Mouse (Mus musculus): ENCODE data around the gene Ccdc88a. TPM values are rescaled to one million over a fixed set of nuclear protein-coding genes. Genes with fewer than 3 reads are reported as not detected.
"Not testable (repeated sequence)": the region's sequence is repeated elsewhere in the genome, so short reads cannot be mapped to it uniquely, and the experiment has no call there.

Gene Ccdc88a
- total and polyA plus RNA-seq, 2 experiments from 2014 or later, result 81.6 to 135 TPM

DNA sequence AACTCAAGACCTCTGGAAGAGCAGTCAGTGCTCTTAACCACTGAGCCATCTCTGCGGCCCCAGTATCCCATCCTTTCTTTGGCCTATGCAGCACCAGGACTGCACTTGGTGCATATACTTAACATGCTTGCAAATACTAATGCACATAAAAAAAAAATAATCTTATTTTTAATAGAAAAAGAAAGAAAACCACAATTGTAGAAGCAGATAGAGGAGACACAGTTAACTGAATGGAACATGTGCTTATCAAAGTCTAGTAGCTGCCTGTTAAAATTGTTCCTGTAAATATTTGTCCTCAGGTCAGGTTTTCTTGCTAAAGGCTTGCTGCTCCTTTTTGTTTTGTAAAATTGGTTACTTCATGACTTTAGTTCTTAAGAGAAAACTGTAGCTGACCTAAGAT is 164.7 kb downstream of the Ccdc88a start:
- Histone ChIP-seq H3K36me3 (ENCODE audit: insufficient read depth) (peaks cover 42% of the 10 kb centered on the region), H3K4me1 (ENCODE audit: insufficient read depth) (no peaks in the 10 kb centered on the region), H3K27ac (ENCODE audit: low read depth, low read length) (no peak overlapping the region), H3K9me3 (ENCODE audit: low read length) (no peaks in the 10 kb centered on the region), H3K27me3 (ENCODE audit: insufficient read depth, low read length) (no peaks in the 10 kb centered on the region), H3K4me2 (ENCODE audit: low read depth) (no peak overlapping the region), H3K9ac (no peak overlapping the region), H3K4me3 (ENCODE audit: low read depth, low read length) (no peak overlapping the region)
- no peak for TF ChIP-seq CTCF (IDR thresholded peaks at IDR 0.05; ENCODE audit: low read depth)
- ATAC-seq (no peak), DNase-seq (no peak)
- 100% methylated on average over 1 of the region's 1 CpGs for WGBS

DNA sequence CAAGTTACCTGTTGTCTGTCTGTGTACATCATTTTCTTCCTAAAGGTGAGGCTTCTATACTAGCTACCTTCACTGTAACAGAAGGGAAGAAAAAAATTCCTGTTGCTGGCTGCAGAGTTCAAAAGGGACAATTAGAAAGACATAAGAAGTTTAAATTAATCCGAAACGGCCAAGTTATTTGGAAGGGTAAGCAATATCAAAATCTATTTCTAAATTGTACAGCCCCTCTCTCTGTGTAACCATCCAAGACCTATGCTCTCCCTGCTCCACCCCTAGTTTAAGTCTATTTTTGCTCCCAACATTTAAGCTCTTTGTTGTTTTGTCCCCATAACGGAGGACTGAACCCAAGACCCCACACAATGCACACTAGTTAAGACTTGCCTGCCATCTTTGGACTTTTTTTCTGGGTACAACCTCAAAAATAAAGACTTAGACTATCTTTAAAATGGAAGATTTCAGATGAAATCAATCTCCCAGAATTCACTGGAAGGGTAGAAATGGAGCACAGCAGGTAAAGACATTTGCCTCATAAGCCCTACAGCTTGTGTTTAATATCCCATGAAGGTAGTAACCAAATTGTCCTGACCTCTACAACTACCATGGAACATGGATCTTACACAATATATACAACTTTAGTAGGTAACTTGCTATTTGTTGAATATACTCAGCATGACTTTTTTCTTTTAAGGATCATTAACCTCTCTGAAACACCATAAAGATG is 170.9 kb downstream of the Ccdc88a start:
- Histone ChIP-seq H3K4me1 (ENCODE audit: insufficient read depth) (peaks cover 6% of the 10 kb centered on the region; the same call in 1 of the 2 replicates), H3K4me3 (ENCODE audit: low read depth, low read length) (no peak overlapping the region), H3K4me2 (ENCODE audit: low read depth) (no peak overlapping the region), H3K9me3 (ENCODE audit: low read length) (no peaks in the 10 kb centered on the region), H3K9ac (no peak overlapping the region), H3K27me3 (ENCODE audit: insufficient read depth, low read length) (no peaks in the 10 kb centered on the region), H3K36me3 (ENCODE audit: insufficient read depth) (peaks cover 36% of the 10 kb centered on the region), H3K27ac (ENCODE audit: low read depth, low read length) (no peak overlapping the region)
- WGBS, result 85% methylated on average over 3 of the region's 3 CpGs
- DNase-seq, result no peak
- no peak for TF ChIP-seq CTCF (IDR thresholded peaks at IDR 0.05; ENCODE audit: low read depth)
- ATAC-seq, result no peak

DNA sequence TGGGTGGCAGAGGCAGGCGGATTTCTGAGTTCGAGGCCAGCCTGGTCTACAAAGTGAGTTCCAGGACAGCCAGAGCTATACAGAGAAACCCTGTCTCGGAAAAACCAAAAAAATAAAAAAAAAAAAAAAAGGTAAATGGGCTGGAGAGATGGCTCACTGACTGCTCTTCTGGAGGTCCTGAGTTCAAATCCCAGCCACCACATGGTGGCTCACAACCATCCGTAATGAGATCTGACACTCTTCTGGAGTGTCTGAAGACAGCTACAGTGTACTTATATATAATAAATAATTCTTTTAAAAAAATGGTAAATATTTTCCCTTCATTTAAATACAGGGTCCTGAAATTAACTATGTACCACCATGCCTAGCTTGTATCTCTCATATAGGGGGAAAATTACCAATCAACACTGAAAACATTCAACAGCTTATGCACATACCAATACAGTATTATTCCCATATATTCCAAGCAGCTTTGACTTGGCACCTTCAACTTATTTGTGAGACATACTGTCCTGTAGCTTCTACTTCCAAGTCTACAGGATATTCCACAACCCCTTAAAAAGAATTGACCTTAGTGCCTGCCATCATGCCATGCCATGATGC is 171.8 kb downstream of the Ccdc88a start:
- H3K27ac ChIP-seq (ENCODE audit: low read depth, low read length); ATAC-seq; H3K4me1 ChIP-seq (ENCODE audit: insufficient read depth); H3K27me3 ChIP-seq (ENCODE audit: insufficient read depth, low read length); H3K4me2 ChIP-seq (ENCODE audit: low read depth); H3K4me3 ChIP-seq (ENCODE audit: low read depth, low read length); DNase-seq; H3K9ac ChIP-seq; H3K9me3 ChIP-seq (ENCODE audit: low read length): not testable (repeated sequence)
- 90% methylated on average over 4 of the region's 4 CpGs for WGBS
- peaks cover 33% of the 10 kb centered on the region for H3K36me3 ChIP-seq (ENCODE audit: insufficient read depth)

DNA sequence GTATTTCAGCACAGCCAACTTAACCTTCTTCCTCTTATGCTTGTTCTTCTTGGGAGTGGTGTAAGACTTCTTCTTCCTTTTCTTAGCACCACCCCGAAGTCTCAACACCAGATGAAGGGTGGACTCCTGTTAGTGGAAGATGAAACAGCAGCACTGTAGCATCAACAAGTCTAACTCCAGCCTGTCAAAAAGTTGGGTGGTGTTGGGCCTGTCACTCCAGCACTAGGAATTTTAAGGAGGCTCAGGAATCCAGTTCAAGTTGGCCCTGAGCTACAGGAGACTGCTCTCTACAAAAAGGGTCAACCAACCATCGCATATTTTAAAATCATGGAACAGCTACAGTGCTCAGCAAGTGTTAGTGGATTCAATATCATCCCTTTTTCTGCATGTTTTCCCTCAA is 172.8 kb downstream of the Ccdc88a start:
- not testable (repeated sequence) for ATAC-seq; H3K9me3 ChIP-seq (ENCODE audit: low read length); DNase-seq; H3K27ac ChIP-seq (ENCODE audit: low read depth, low read length); H3K4me2 ChIP-seq (ENCODE audit: low read depth); H3K27me3 ChIP-seq (ENCODE audit: insufficient read depth, low read length); H3K4me1 ChIP-seq (ENCODE audit: insufficient read depth)
- WGBS, result 92% methylated on average over 2 of the region's 2 CpGs
- Histone ChIP-seq H3K36me3 (ENCODE audit: insufficient read depth) (peaks cover 31% of the 10 kb centered on the region), H3K4me3 (ENCODE audit: low read depth, low read length) (peak overlapping the region; percentile 77), H3K9ac (0 out of 2 replicates have a peak overlapping the region, but pooled peaks have one; percentile 84)

DNA sequence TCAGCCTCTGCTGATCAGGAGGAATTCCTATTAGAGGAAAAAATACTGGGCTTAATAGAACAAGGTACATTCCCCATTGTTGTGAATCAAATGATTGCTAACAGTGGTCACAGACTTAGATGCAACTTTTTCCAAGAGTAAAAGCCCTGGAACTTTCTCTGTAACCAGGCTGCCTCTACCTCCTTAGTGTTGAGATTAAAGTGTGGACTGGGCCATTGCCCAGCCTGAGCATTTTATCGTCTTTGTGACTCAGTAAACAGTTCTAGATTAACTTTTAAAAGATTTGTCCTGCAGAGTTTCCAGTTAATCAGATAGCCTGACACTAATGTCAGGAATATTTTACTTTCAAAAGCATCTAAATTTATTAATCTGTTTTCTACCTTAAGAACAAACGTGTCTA is 173.3 kb downstream of the Ccdc88a start:
- peak overlapping the region; percentile 84 for H3K9ac ChIP-seq

DNA sequence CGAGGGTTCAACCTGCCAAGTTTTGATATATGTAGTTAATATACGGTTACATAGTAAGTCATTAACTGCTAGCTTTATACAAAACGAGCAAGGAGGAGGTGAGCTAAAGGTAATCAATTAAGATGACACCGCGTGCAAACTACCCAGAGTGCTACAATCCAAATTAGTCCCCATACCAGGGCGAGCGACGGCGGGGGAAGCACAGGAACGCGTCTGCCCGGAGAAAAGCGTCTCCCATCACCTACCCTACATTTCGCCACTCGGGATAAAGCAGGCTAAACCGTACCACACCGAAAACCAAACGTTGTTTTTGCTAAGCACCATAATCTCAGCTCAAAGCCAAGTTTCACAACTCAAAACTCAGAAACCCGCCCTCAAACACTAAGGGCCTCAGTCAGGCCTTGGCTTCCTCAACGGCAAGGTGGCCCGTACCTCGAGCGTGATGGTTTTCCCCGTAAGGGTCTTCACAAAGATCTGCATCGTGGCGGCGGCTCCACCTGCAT is 173.8 kb downstream of the Ccdc88a start:
- no peaks in the 10 kb centered on the region for H3K9me3 ChIP-seq (ENCODE audit: low read length)
- H3K4me3 ChIP-seq (ENCODE audit: low read depth, low read length), result peak overlapping the region; percentile 77
- peak overlapping the region; percentile 56 for H3K4me2 ChIP-seq (ENCODE audit: low read depth)
- ATAC-seq (peak; percentile 12), DNase-seq (no peak)
- no peaks in the 10 kb centered on the region for H3K27me3 ChIP-seq (ENCODE audit: insufficient read depth, low read length)
- peak overlapping the region; percentile 82 for H3K27ac ChIP-seq (ENCODE audit: low read depth, low read length)
- H3K36me3 ChIP-seq (ENCODE audit: insufficient read depth), result peaks cover 25% of the 10 kb centered on the region
- peak overlapping the region; percentile 84 for H3K9ac ChIP-seq
- under 1% methylated on average over 27 of the region's 27 CpGs for whole genome bisulfite sequencing
- H3K4me1 ChIP-seq (ENCODE audit: insufficient read depth), result peaks cover 6% of the 10 kb centered on the region; the same call in 1 of the 2 replicates
- no peak for TF ChIP-seq CTCF (IDR thresholded peaks at IDR 0.05; ENCODE audit: low read depth)

More for the DNA sequence above, 173.3 kb downstream of the Ccdc88a start:
- peak overlapping the region; percentile 56 for H3K4me2 ChIP-seq (ENCODE audit: low read depth)
- no peak overlapping the region for H3K27ac ChIP-seq (ENCODE audit: low read depth, low read length)
- peaks cover 6% of the 10 kb centered on the region; the same call in 1 of the 2 replicates for H3K4me1 ChIP-seq (ENCODE audit: insufficient read depth)
- TF ChIP-seq CTCF (IDR thresholded peaks at IDR 0.05; ENCODE audit: low read depth), result no peak
- H3K4me3 ChIP-seq (ENCODE audit: low read depth, low read length), result peak overlapping the region; percentile 77
- no peak for ATAC-seq
- no peak for DNase-seq
- H3K9me3 ChIP-seq (ENCODE audit: low read length), result no peaks in the 10 kb centered on the region
- no peaks in the 10 kb centered on the region for H3K27me3 ChIP-seq (ENCODE audit: insufficient read depth, low read length)
- WGBS, result 24% methylated on average over 2 of the region's 2 CpGs
- peaks cover 27% of the 10 kb centered on the region for H3K36me3 ChIP-seq (ENCODE audit: insufficient read depth)

Measured in forebrain, postnatal 0 days (tissue).